Mouse (Mus musculus) gastrocnemius, adult 8-10 months (tissue): ENCODE data around the gene Gabrb1. TPM values are rescaled to one million over a fixed set of nuclear protein-coding genes. Genes with fewer than 3 reads are reported as not detected.

Experiments used
- DNase-seq, 2 experiments: peaks; one replicate each; pipeline ENCODE4 v3.0.0; 2022; ENCODE audit warnings: low spot score in 2 of 2
- total RNA-seq, 4 experiments: library from RNA; stranded (reverse); gene quantifications; 2 replicates each; pipeline ENCODE4 v1.2.4; 2022

Gabrb1 gene
- total RNA-seq, result under 1 TPM; 0.02 to 0.16 (median 0.05) TPM

- no peak for DNase-seq
These were observed at the start of gene Gabrb1 for GRCm38 (mm10) chr5:71657482-71658114. TSS of gene Gabrb1 (plus strand) at chr5:71658113.

- DNase-seq, result no peak
These were observed 49.2 kb upstream of the Gabrb1 start for GRCm38 (mm10) chr5:71608735-71609134.

GRCm38 (mm10) chr5:71614311-71614710, 43.6 kb upstream of the Gabrb1 start:
- DNase-seq, result no peak

- DNase-seq, result no peak
These were observed 41.2 kb upstream of the Gabrb1 start for GRCm38 (mm10) chr5:71616734-71617133.

- DNase-seq, result no peak
These were observed 30.1 kb upstream of the Gabrb1 start for GRCm38 (mm10) chr5:71627820-71628219.

- no peak for DNase-seq
These were observed 18.1 kb upstream of the Gabrb1 start for GRCm38 (mm10) chr5:71639804-71640203.

GRCm38 (mm10) chr5:71648108-71648507, 9.8 kb upstream of the Gabrb1 start:
- no peak for DNase-seq

- no peak for DNase-seq
These were observed 3.9 kb upstream of the Gabrb1 start for GRCm38 (mm10) chr5:71654056-71654455.

GRCm38 (mm10) chr5:71656771-71657170, 1.1 kb upstream of the Gabrb1 start:
- DNase-seq, result no peak

GRCm38 (mm10) chr5:71658115-71658497, 193 bp downstream of the Gabrb1 start, which contains the start of gene Gabra4:
TSS of gene Gabra4 (minus strand) at chr5:71658308.
- no peak for DNase-seq

- DNase-seq, result no peak
These were observed 7.7 kb downstream of the Gabrb1 start for GRCm38 (mm10) chr5:71665593-71665992.

GRCm38 (mm10) chr5:71699696-71700467, 42.0 kb downstream of the Gabrb1 start:
- DNase-seq, result no peak

GRCm38 (mm10) chr5:71700468-71701272, 42.8 kb downstream of the Gabrb1 start:
- peak in 1 of 2 experiments; percentile 2 for DNase-seq

- DNase-seq, result no peak
These were observed 43.3 kb downstream of the Gabrb1 start for GRCm38 (mm10) chr5:71701273-71701614.

- no peak for DNase-seq
These were observed 75.2 kb downstream of the Gabrb1 start for GRCm38 (mm10) chr5:71732931-71733792.

- DNase-seq, result no peak
These were observed 89.5 kb downstream of the Gabrb1 start for GRCm38 (mm10) chr5:71747411-71747810.

- DNase-seq, result no peak
These were observed 96.1 kb downstream of the Gabrb1 start for GRCm38 (mm10) chr5:71753966-71754365.

- DNase-seq, result no peak
These were observed 103.2 kb downstream of the Gabrb1 start for GRCm38 (mm10) chr5:71761105-71761504.

GRCm38 (mm10) chr5:71781514-71782179, 123.7 kb downstream of the Gabrb1 start:
- no peak for DNase-seq

- no peak for DNase-seq
These were observed 164.9 kb downstream of the Gabrb1 start for GRCm38 (mm10) chr5:71822862-71823261.

GRCm38 (mm10) chr5:71828342-71828741, 170.4 kb downstream of the Gabrb1 start:
- no peak for DNase-seq
